Mouse (Mus musculus): ENCODE measurements around the gene Tmem53. TPM values are rescaled to one million over a fixed set of nuclear protein-coding genes. Genes with fewer than 3 reads are reported as not detected.

Gene Tmem53
- polyA plus RNA-seq, 1 experiment from 2014 or later: 39.9 TPM

DNA sequence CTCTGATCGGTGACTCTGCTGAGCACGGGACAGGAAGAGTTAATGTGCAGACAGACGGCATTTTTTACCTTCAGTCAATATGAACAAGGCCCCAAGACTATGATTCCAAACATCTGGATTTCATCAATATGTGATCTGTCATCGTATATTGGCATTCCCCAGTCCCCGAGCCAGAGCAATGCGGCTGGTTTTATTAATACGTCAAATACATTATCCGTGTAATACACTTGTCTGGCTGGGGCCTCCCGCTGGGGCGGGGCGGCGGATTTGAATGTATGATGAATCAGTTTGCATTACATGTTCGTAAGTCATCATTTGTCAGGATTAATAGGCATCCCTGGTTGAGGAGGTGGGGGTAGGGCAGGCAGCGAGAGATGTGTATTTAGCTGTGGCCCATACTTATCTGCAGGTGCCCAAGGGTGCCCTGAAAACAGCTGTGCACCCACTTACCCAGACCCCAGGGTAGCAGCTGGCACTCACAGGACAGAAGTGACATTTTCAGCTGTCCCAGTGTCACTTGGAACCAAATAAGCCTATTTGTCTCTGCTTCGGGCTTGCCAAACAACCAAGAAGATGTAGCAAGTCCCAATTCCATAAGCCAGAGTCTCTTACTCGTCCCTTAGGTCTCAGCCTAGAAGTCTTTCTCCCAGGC lies 63.2 kb downstream of the Tmem53 start:
- 78% methylated on average over 16 of the region's 16 CpGs for WGBS

GRCm38 (mm10) chr4:117316800-117317199 lies 65.0 kb downstream of the Tmem53 start:
- Histone ChIP-seq H3K4me3 (ENCODE audit: low read length) (no peak overlapping the region), H3K27me3 (ENCODE audit: control insufficient read depth, insufficient read depth, low read length) (peaks cover 58% of the 10 kb centered on the region), H3K4me2 (ENCODE audit: low read depth, low read length) (no peak overlapping the region), H3K36me3 (ENCODE audit: control insufficient read depth, insufficient read depth) (no peaks in the 10 kb centered on the region), H3K9ac (ENCODE audit: low read length) (no peak overlapping the region), H3K4me1 (ENCODE audit: control insufficient read depth, insufficient read depth, low read length) (peaks cover 9% of the 10 kb centered on the region), H3K9me3 (replicated peaks; ENCODE audit: control insufficient read depth, low read length) (no peaks in the 10 kb centered on the region), H3K27ac (ENCODE audit: low read length) (no peak overlapping the region)
- no peak for ATAC-seq (replicated peaks; ENCODE audit: extremely low read depth, insufficient read depth, low FRiP score)
- 55% methylated on average over 6 of the region's 6 CpGs for WGBS

More for the DNA sequence above, 63.2 kb downstream of the Tmem53 start:
- Histone ChIP-seq H3K4me3 (ENCODE audit: low read length) (no peak overlapping the region), H3K27me3 (ENCODE audit: control insufficient read depth, insufficient read depth, low read length) (peaks cover 57% of the 10 kb centered on the region), H3K27ac (ENCODE audit: low read length) (no peak overlapping the region), H3K9me3 (replicated peaks; ENCODE audit: control insufficient read depth, low read length) (no peaks in the 10 kb centered on the region), H3K4me1 (ENCODE audit: control insufficient read depth, insufficient read depth, low read length) (peaks cover 9% of the 10 kb centered on the region), H3K9ac (ENCODE audit: low read length) (no peak overlapping the region), H3K4me2 (ENCODE audit: low read depth, low read length) (no peak overlapping the region), H3K36me3 (ENCODE audit: control insufficient read depth, insufficient read depth) (no peaks in the 10 kb centered on the region)
- no peak for ATAC-seq (replicated peaks; ENCODE audit: extremely low read depth, insufficient read depth, low FRiP score)

GRCm38 (mm10) chr4:117317701-117318190 lies 66.0 kb downstream of the Tmem53 start:
- Histone ChIP-seq H3K27ac (ENCODE audit: low read length) (no peak overlapping the region), H3K4me1 (ENCODE audit: control insufficient read depth, insufficient read depth, low read length) (peaks cover 3% of the 10 kb centered on the region), H3K27me3 (ENCODE audit: control insufficient read depth, insufficient read depth, low read length) (peaks cover 61% of the 10 kb centered on the region), H3K9ac (ENCODE audit: low read length) (no peak overlapping the region), H3K36me3 (ENCODE audit: control insufficient read depth, insufficient read depth) (no peaks in the 10 kb centered on the region), H3K4me3 (ENCODE audit: low read length) (no peak overlapping the region), H3K9me3 (replicated peaks; ENCODE audit: control insufficient read depth, low read length) (no peaks in the 10 kb centered on the region), H3K4me2 (ENCODE audit: low read depth, low read length) (no peak overlapping the region)
- WGBS: 13% methylated on average over 18 of the region's 18 CpGs
- no peak for ATAC-seq (replicated peaks; ENCODE audit: extremely low read depth, insufficient read depth, low FRiP score)

Other genes starting within 250 kb of the Tmem53 start
- gene Eif2b3, start 232.5 kb upstream of the Tmem53 start, polyA plus RNA-seq (2015; fragmentation: Nextera tagmentation; extraction: Ambion mirVana): 23.6 and 23.8 TPM in 2 replicates
- gene Ptch2, start 155.9 kb upstream of the Tmem53 start, polyA plus RNA-seq (2015; fragmentation: Nextera tagmentation; extraction: Ambion mirVana): 2.0 and 2.1 TPM in 2 replicates
- 3.0 and 4.6 TPM in 2 replicates for gene Btbd19, start 126.2 kb upstream of the Tmem53 start, polyA plus RNA-seq (2015; fragmentation: Nextera tagmentation; extraction: Ambion mirVana)
- 0.61 and 0.84 TPM in 2 replicates for gene Tctex1d4, start 125.2 kb upstream of the Tmem53 start, polyA plus RNA-seq (2015; fragmentation: Nextera tagmentation; extraction: Ambion mirVana)
- 1.9 and 2.2 TPM in 2 replicates for gene Plk3, start 118.0 kb upstream of the Tmem53 start, polyA plus RNA-seq (2015; fragmentation: Nextera tagmentation; extraction: Ambion mirVana)
- 420 and 513 TPM in 2 replicates for gene Rps8, start 95.7 kb upstream of the Tmem53 start, polyA plus RNA-seq (2015; fragmentation: Nextera tagmentation; extraction: Ambion mirVana)
- 36.5 and 39.9 TPM in 2 replicates for gene Kif2c, start 69.3 kb upstream of the Tmem53 start, polyA plus RNA-seq (2015; fragmentation: Nextera tagmentation; extraction: Ambion mirVana)
- 0.85 and 0.95 TPM in 2 replicates for gene Armh1, start 174 bp downstream of the Tmem53 start, polyA plus RNA-seq (2015; fragmentation: Nextera tagmentation; extraction: Ambion mirVana)
- 41.5 and 45.4 TPM in 2 replicates for gene Rnf220, start 245.1 kb downstream of the Tmem53 start, polyA plus RNA-seq (2015; fragmentation: Nextera tagmentation; extraction: Ambion mirVana)

Measured in heart, embryonic 16.5 days (tissue).